In the genomic region with DNA sequence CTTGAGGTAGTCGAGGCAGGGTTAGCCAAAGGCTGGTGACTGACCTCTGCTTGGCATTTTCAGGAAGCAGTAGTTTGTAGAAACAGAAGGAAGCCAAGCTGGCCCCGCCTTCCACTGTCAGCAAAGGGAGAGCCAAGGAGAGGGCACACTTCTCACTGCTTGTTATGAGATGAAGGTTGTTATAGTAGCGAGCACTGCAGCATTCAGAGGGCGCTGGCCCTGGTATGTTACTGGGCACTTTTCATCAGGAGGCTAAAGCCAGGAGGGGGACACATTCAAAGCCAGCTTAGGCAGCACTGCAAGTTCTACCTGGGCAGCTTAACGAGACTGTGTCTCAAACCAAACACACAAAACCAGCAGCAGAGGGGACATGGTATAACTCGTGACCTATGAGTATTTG, we compare ENCODE assay signal across 15 mouse cellular contexts. TPM values are rescaled to one million over a fixed set of nuclear protein-coding genes. Genes with fewer than 3 reads are reported as not detected.
"Had no signal": no experiment of that assay in that cellular context is flagged by ENCODE, and none has a peak within 500 bp of the region (broad histone marks: within the 10 kb centered on the region; RNA-seq: fewer than 3 reads in every experiment).

No protein-coding gene starts in this region.

- H3K4me3 ChIP-seq: midbrain, embryonic 10.5 days; midbrain, embryonic 13.5 days; neural tube, embryonic 12.5 days; stomach, embryonic 15.5 days had no signal

- H3K27me3 ChIP-seq: midbrain, embryonic 13.5 days; neural tube, embryonic 12.5 days; stomach, embryonic 15.5 days had no signal

- H3K27ac ChIP-seq: midbrain, embryonic 10.5 days; midbrain, embryonic 13.5 days; neural tube, embryonic 12.5 days; stomach, embryonic 15.5 days; stomach, postnatal 0 days had no signal

- H3K36me3 ChIP-seq: midbrain, embryonic 10.5 days; midbrain, embryonic 13.5 days; neural tube, embryonic 12.5 days; stomach, embryonic 15.5 days had no signal

- H3K4me1 ChIP-seq: midbrain, embryonic 10.5 days; midbrain, embryonic 13.5 days; neural tube, embryonic 12.5 days; stomach, embryonic 15.5 days had no signal

- H3K9me3 ChIP-seq: midbrain, embryonic 10.5 days; midbrain, embryonic 13.5 days; neural tube, embryonic 12.5 days; stomach, embryonic 15.5 days had no signal

- DNase-seq: lung, adult 18-20 months; lung, embryonic 14.5 days; lung, postnatal 10 days; lung, postnatal 4 days; right cerebral cortex, postnatal 14 days; thymus, adult 2 months; thymus, postnatal 25 days; thymus, postnatal 4 days had no signal

- H3K4me2 ChIP-seq: lung, embryonic 14.5 days; midbrain, embryonic 13.5 days; neural tube, embryonic 12.5 days; stomach, embryonic 15.5 days had no signal

- ATAC-seq: midbrain, embryonic 13.5 days; midbrain, embryonic 16.5 days had no signal

- H3K9ac ChIP-seq: lung, embryonic 14.5 days; midbrain, embryonic 13.5 days; neural tube, embryonic 12.5 days; stomach, embryonic 15.5 days had no signal

RNA-seq across cellular contexts. Expression of a gene that starts 7.0 kb away (rescaled TPM):
- total RNA-seq: megakaryocyte-erythroid progenitor cell, adult 5-6 weeks had no signal
